Mouse (Mus musculus) neutrophil, adult 65 days (primary cell): ENCODE data around the gene Ccl28. TPM values are rescaled to one million over a fixed set of nuclear protein-coding genes. Genes with fewer than 3 reads are reported as not detected.

Source experiments
- total RNA-seq: library from RNA; stranded (reverse); gene quantifications from 2 replicates; pipeline ENCODE4 v1.2.4, GENCODE M21; 2023

Ccl28 gene
- total RNA-seq, result not detected in 2 replicates

DNA sequence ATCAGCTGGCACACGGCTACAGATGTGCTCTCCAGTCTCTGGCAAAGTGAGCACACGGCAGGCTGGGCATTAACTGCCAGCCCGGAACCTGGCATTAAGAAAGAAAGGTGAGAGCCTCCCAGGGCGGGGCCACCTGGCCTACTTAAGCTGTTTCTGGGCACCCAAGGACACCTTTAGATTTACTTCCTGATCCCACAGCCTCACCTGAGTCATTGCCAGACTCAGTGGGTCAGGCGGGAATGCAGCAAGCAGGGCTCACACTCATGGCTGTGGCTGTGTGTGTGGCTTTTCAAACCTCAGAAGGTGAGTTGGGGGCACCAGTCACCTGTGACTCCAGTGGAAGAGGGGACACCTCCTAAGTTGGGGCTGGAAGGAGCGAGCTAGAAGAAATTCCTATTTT lies at the start of gene Ccl28:
Gene Ccl28 (plus strand): TSS at position 186 of the 400 bp plus-strand sequence.

DNA sequence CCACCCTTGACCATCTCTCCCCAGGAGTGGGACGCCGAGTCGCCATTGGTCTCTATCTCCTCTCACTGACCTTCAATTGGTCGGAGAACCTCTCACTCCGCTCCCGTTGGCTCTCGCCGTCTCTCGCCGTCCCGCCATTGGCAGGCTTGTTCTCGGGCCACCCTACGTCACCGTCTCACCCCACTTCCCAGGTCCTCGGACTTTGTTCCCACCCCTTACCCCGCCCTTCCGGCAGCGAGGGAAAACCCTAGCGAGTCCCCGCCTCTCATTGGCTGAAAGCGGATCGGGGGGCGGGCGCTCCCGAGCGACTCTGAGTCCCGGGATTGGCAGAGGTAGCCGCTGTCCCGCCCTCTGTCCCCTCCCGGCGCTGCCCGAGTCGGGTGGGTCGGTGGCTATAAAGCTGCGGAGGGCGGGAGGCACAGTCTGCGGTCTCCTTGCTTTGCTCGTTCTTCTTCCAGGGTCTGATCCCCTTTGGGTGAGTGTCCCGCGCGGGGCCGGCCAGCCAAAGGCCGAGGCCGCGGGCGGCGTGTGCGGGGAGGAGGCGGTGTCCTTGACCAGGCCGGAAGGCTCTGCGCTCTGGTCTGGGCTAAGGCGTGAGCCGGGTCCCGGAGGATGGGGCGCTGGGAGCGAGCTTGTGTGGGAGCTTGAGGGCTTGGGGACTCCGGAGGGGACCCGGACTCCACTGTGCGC lies 66.6 kb downstream of the Ccl28 start, which contains the start of gene Hmgcs1:
Gene Hmgcs1 (plus strand): TSS at position 341 of the 690 bp plus-strand sequence.

Other genes starting within 250 kb of the Ccl28 start
- 35.5 and 36.9 TPM in 2 replicates for gene Paip1, start 195.2 kb upstream of the Ccl28 start, total RNA-seq
- 33.0 and 43.2 TPM in 2 replicates for gene 4833420G17Rik, start 161.1 kb upstream of the Ccl28 start, total RNA-seq
- gene Tmem267, start 135.8 kb upstream of the Ccl28 start, total RNA-seq, result 0.57 and 2.0 TPM in 2 replicates
- gene 3110070M22Rik, start 135.4 kb upstream of the Ccl28 start, total RNA-seq, result 0.84 TPM in 1 of 2 replicates, not detected in the other
- gene Hmgcs1, start 66.6 kb downstream of the Ccl28 start, total RNA-seq, result 22.0 and 22.4 TPM in 2 replicates
- gene Nim1k, start 132.1 kb downstream of the Ccl28 start, total RNA-seq, result 0.54 and 0.84 TPM in 2 replicates
- gene Zfp131, start 167.1 kb downstream of the Ccl28 start, total RNA-seq, result 56.0 and 80.6 TPM in 2 replicates
- gene AF067063, start 206.4 kb downstream of the Ccl28 start, total RNA-seq, result not detected in 2 replicates
- not detected in 2 replicates for gene D13Ertd608e, start 212.2 kb downstream of the Ccl28 start, total RNA-seq